Mouse (Mus musculus) midbrain, embryonic 11.5 days (tissue): ENCODE measurements around the gene Sctr. TPM values are rescaled to one million over a fixed set of nuclear protein-coding genes. Genes with fewer than 3 reads are reported as not detected.

Experiments
- ATAC-seq: fragments of 200-750 bp; cut with Nextera tagmentation; 2 replicates; pipeline ENCODE4 v1.8.0; 2017; ENCODE audit warnings: moderate TSS enrichment, moderate library complexity; ENCODE audit not compliant: low FRiP score
- DNase-seq: peaks from one replicate; pipeline ENCODE4 v3.0.0; 2015; ENCODE audit warnings: low spot score; ENCODE audit errors: missing footprints
- H3K27ac ChIP-seq: fragments of 300-500 bp; sonication (generic); 2 replicates; pipeline ENCODE4 v1.5.1; 2014; ENCODE audit warnings: low read depth, low read length
- H3K27me3 ChIP-seq: fragments of 300-500 bp; sonication (generic); 2 replicates; pipeline ENCODE4 v1.6.1; 2014; ENCODE audit warnings: mild to moderate bottlenecking, low read length, moderate library complexity, mixed read lengths; ENCODE audit not compliant: control insufficient read depth, insufficient read depth
- H3K36me3 ChIP-seq: fragments of 300-500 bp; sonication (generic); 2 replicates; pipeline ENCODE4 v1.6.1; 2014; ENCODE audit warnings: mild to moderate bottlenecking, low read length, moderate library complexity, mixed read lengths; ENCODE audit not compliant: control insufficient read depth, insufficient read depth
- H3K4me1 ChIP-seq: fragments of 300-500 bp; sonication (generic); 2 replicates; pipeline ENCODE4 v1.6.1; 2014; ENCODE audit warnings: low read length; ENCODE audit not compliant: control insufficient read depth, insufficient read depth
- H3K4me2 ChIP-seq: fragments of 300-500 bp; sonication (generic); 2 replicates; pipeline ENCODE4 v1.6.1; 2014; ENCODE audit warnings: mild to moderate bottlenecking, moderate library complexity
- H3K4me3 ChIP-seq: fragments of 300-500 bp; sonication (generic); 2 replicates; pipeline ENCODE4 v1.5.1; 2014; ENCODE audit warnings: low read depth, low read length
- H3K9ac ChIP-seq: fragments of 300-500 bp; sonication (generic); 2 replicates; pipeline ENCODE4 v1.6.1; 2014; ENCODE audit warnings: low read length
- H3K9me3 ChIP-seq: fragments of 300-500 bp; sonication (generic); 2 replicates; pipeline ENCODE4 v1.6.1; 2016; ENCODE audit warnings: low read length; ENCODE audit not compliant: control insufficient read depth
- WGBS: fragments of 180-500 bp; shearing (Covaris S2); extraction: QIAGEN DNeasy Blood & Tissue Kit; methylation state at CpG from one replicate; pipeline ENCODE4 v1.1.7; 2014; 5-methylcytosine and 5-hydroxymethylcytosine counted together
- polyA plus RNA-seq: library from polyadenylated mRNA; unstranded; fragments of >200 nt; fragmentation: Nextera tagmentation; extraction: Ambion mirVana; gene quantifications from 2 replicates; pipeline ENCODE4 v1.2.1, GENCODE M21; 2014

Sctr gene
- polyA plus RNA-seq, 1 experiment from 2014 or later: 0.53 TPM

GRCm38 (mm10) chr1:120035456-120036034 lies 28.9 kb downstream of the Sctr start:
- Histone ChIP-seq H3K4me3 (no peak overlapping the region), H3K9me3 (no peaks in the 10 kb centered on the region), H3K4me1 (no peaks in the 10 kb centered on the region), H3K36me3 (no peaks in the 10 kb centered on the region), H3K4me2 (no peak overlapping the region), H3K27me3 (no peaks in the 10 kb centered on the region), H3K27ac (no peak overlapping the region), H3K9ac (no peak overlapping the region)
- ATAC-seq (no peak), DNase-seq (no peak)
- WGBS: 85% methylated on average over 7 of the region's 7 CpGs

- H3K36me3 ChIP-seq: no peaks in the 10 kb centered on the region
- no peaks in the 10 kb centered on the region for H3K27me3 ChIP-seq
- no peak overlapping the region for H3K4me3 ChIP-seq
- no peaks in the 10 kb centered on the region for H3K9me3 ChIP-seq
- H3K9ac ChIP-seq: no peak overlapping the region
- DNase-seq: no peak
- WGBS: 80% methylated on average over 9 of the region's 9 CpGs
- ATAC-seq: no peak
- H3K4me1 ChIP-seq: no peaks in the 10 kb centered on the region
- H3K27ac ChIP-seq: no peak overlapping the region
- H3K4me2 ChIP-seq: no peak overlapping the region
Observed at GRCm38 (mm10) chr1:120037021-120037683, 30.5 kb downstream of the Sctr start.

- no peaks in the 10 kb centered on the region for H3K4me1 ChIP-seq
- DNase-seq: no peak
- H3K9ac ChIP-seq: no peak overlapping the region
- no peaks in the 10 kb centered on the region for H3K27me3 ChIP-seq
- H3K4me2 ChIP-seq: no peak overlapping the region
- H3K4me3 ChIP-seq: no peak overlapping the region
- WGBS: 84% methylated on average over 9 of the region's 9 CpGs
- no peaks in the 10 kb centered on the region for H3K36me3 ChIP-seq
- H3K27ac ChIP-seq: no peak overlapping the region
- no peaks in the 10 kb centered on the region for H3K9me3 ChIP-seq
- no peak for ATAC-seq
Observed at GRCm38 (mm10) chr1:120038594-120038993, 31.9 kb downstream of the Sctr start.

- WGBS: 74% methylated on average over 8 of the region's 8 CpGs
- no peak overlapping the region for H3K4me2 ChIP-seq
- DNase-seq: no peak
Observed at GRCm38 (mm10) chr1:120042421-120042820, 35.7 kb downstream of the Sctr start.

GRCm38 (mm10) chr1:120044584-120044983 lies 37.9 kb downstream of the Sctr start:
- DNase-seq (no peak), ATAC-seq (no peak)
- no peaks in the 10 kb centered on the region for H3K27me3 ChIP-seq
- H3K9ac ChIP-seq: no peak overlapping the region
- H3K9me3 ChIP-seq: no peaks in the 10 kb centered on the region
- no peaks in the 10 kb centered on the region for H3K36me3 ChIP-seq
- H3K27ac ChIP-seq: no peak overlapping the region
- no peak overlapping the region for H3K4me2 ChIP-seq
- H3K4me1 ChIP-seq: no peaks in the 10 kb centered on the region
- H3K4me3 ChIP-seq: no peak overlapping the region
- 92% methylated on average over 16 of the region's 16 CpGs for WGBS

More at GRCm38 (mm10) chr1:120042421-120042820, 35.7 kb downstream of the Sctr start:
- Histone ChIP-seq H3K9me3 (no peaks in the 10 kb centered on the region), H3K4me3 (no peak overlapping the region), H3K27me3 (no peaks in the 10 kb centered on the region), H3K27ac (no peak overlapping the region), H3K4me1 (no peaks in the 10 kb centered on the region), H3K9ac (no peak overlapping the region), H3K36me3 (no peaks in the 10 kb centered on the region)
- no peak for ATAC-seq

GRCm38 (mm10) chr1:120047325-120047724 lies 40.6 kb downstream of the Sctr start:
- Histone ChIP-seq H3K4me1 (no peaks in the 10 kb centered on the region), H3K9ac (no peak overlapping the region), H3K27ac (no peak overlapping the region), H3K27me3 (no peaks in the 10 kb centered on the region), H3K4me2 (no peak overlapping the region), H3K4me3 (no peak overlapping the region), H3K9me3 (no peaks in the 10 kb centered on the region), H3K36me3 (no peaks in the 10 kb centered on the region)
- DNase-seq: no peak
- ATAC-seq: no peak

GRCm38 (mm10) chr1:120051070-120051469 lies 44.4 kb downstream of the Sctr start:
- H3K27me3 ChIP-seq: no peaks in the 10 kb centered on the region
- DNase-seq (no peak), ATAC-seq (no peak)
- H3K9ac ChIP-seq: no peak overlapping the region
- no peak overlapping the region for H3K4me3 ChIP-seq
- WGBS: 43% methylated on average over 1 of the region's 1 CpGs
- H3K27ac ChIP-seq: no peak overlapping the region
- no peaks in the 10 kb centered on the region for H3K9me3 ChIP-seq
- no peaks in the 10 kb centered on the region for H3K4me1 ChIP-seq
- no peak overlapping the region for H3K4me2 ChIP-seq
- no peaks in the 10 kb centered on the region for H3K36me3 ChIP-seq

GRCm38 (mm10) chr1:120054997-120055396 lies 48.3 kb downstream of the Sctr start:
- Histone ChIP-seq H3K27ac (no peak overlapping the region), H3K9me3 (no peaks in the 10 kb centered on the region), H3K4me3 (no peak overlapping the region), H3K4me2 (no peak overlapping the region), H3K4me1 (no peaks in the 10 kb centered on the region), H3K27me3 (no peaks in the 10 kb centered on the region), H3K36me3 (no peaks in the 10 kb centered on the region), H3K9ac (no peak overlapping the region)
- no peak for DNase-seq
- no peak for ATAC-seq
- 96% methylated on average over 6 of the region's 6 CpGs for WGBS

GRCm38 (mm10) chr1:120055475-120055874 lies 48.8 kb downstream of the Sctr start:
- DNase-seq (no peak), ATAC-seq (no peak)
- Histone ChIP-seq H3K27ac (no peak overlapping the region), H3K9me3 (no peaks in the 10 kb centered on the region), H3K27me3 (no peaks in the 10 kb centered on the region), H3K4me2 (no peak overlapping the region), H3K36me3 (no peaks in the 10 kb centered on the region), H3K4me1 (no peaks in the 10 kb centered on the region), H3K4me3 (no peak overlapping the region), H3K9ac (no peak overlapping the region)
- WGBS: 81% methylated on average over 6 of the region's 6 CpGs
